Mouse (Mus musculus) stomach, postnatal 0 days (tissue): ENCODE measurements around the gene Ldlrad3. TPM values are rescaled to one million over a fixed set of nuclear protein-coding genes. Genes with fewer than 3 reads are reported as not detected.
A peak's percentile ranks its signal among the peaks of the same experiment; 100 is the strongest.

Experiments
- ATAC-seq: fragments of 200-750 bp; cut with Nextera tagmentation; 2 replicates; pipeline ENCODE4 v1.8.0; 2017; ENCODE audit not compliant: low FRiP score, low TSS enrichment
- DNase-seq: peaks from one replicate; pipeline ENCODE4 v3.0.0-alpha.2; 2016; ENCODE audit warnings: low spot score
- H3K27ac ChIP-seq: fragments of 300-500 bp; sonication (generic); replicated peaks from 2 replicates; pipeline ENCODE4 v1.5.1; 2014; ENCODE audit warnings: mild to moderate bottlenecking, control low read depth
- H3K27me3 ChIP-seq: fragments of 300-500 bp; sonication (generic); 2 replicates; pipeline ENCODE4 v1.6.1; 2014; ENCODE audit warnings: low read length; ENCODE audit not compliant: control insufficient read depth, insufficient read depth
- H3K36me3 ChIP-seq: fragments of 300-500 bp; sonication (generic); 2 replicates; pipeline ENCODE4 v1.6.1; 2014; ENCODE audit warnings: low read length, mixed read lengths; ENCODE audit not compliant: control insufficient read depth, insufficient read depth
- H3K4me1 ChIP-seq: fragments of 300-500 bp; sonication (generic); replicated peaks from 2 replicates; pipeline ENCODE4 v1.6.1; 2014; ENCODE audit warnings: antibody characterized with exemption; ENCODE audit not compliant: control insufficient read depth, insufficient read depth
- H3K4me2 ChIP-seq: fragments of 300-500 bp; sonication (generic); replicated peaks from 2 replicates; pipeline ENCODE4 v1.6.1; 2014; ENCODE audit warnings: low read depth, mild to moderate bottlenecking, control low read depth, moderate library complexity
- H3K4me3 ChIP-seq: fragments of 300-500 bp; sonication (generic); 2 replicates; pipeline ENCODE4 v1.5.1; 2014; ENCODE audit warnings: low read depth, low read length, control low read depth
- H3K9ac ChIP-seq: fragments of 300-500 bp; sonication (generic); 2 replicates; pipeline ENCODE4 v1.6.1; 2014; ENCODE audit warnings: mild to moderate bottlenecking, low read length, control low read depth, mixed read lengths
- H3K9me3 ChIP-seq: fragments of 300-500 bp; sonication (generic); 2 replicates; pipeline ENCODE4 v1.6.1; 2016; ENCODE audit warnings: low read length; ENCODE audit not compliant: control insufficient read depth
- CTCF ChIP-seq: IDR thresholded peaks from 2 replicates; pipeline ENCODE4 v1.5.1; 2016; ENCODE audit warnings: antibody characterized with exemption, low read depth, mild to moderate bottlenecking, moderate library complexity
- EP300 ChIP-seq: optimal IDR thresholded peaks from 2 replicates; pipeline ENCODE3; 2016; ENCODE audit warnings: antibody characterized with exemption
- WGBS: fragments of 180-500 bp; shearing (Covaris S2); extraction: QIAGEN DNeasy Blood & Tissue Kit; methylation state at CpG from one replicate; pipeline ENCODE4 v1.1.7; 2014; 5-methylcytosine and 5-hydroxymethylcytosine counted together
- polyA plus RNA-seq: library from polyadenylated mRNA; unstranded; fragments of >200 nt; fragmentation: Nextera tagmentation; extraction: Ambion mirVana; gene quantifications from 2 replicates; pipeline ENCODE4 v1.2.1, GENCODE M21; 2015

Ldlrad3 gene
- polyA plus RNA-seq, 1 experiment from 2014 or later: 20.5 TPM

DNA sequence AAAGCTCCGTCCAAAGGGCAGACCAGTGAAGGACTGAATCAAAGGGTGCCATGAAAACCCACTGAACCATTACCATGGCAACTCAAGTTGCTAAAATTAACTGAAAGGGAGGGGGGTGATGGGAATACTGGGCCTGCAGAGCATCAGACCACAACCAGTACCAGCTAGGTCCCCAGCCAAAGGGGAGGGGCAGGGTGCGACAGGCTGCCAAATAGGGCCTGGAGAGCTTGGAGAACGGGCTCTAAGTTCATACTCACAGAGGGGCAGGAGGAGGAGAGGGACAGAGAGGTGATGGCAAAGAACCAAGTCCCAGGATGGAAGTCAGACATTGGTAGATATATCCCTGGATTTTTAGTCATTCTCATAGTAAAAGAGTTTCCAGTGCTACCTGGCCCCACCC lies 222.8 kb downstream of the Ldlrad3 start:
- Histone ChIP-seq H3K9ac (no peak overlapping the region), H3K27me3 (no peaks in the 10 kb centered on the region), H3K9me3 (no peaks in the 10 kb centered on the region), H3K4me1 (peaks cover 5% of the 10 kb centered on the region; the same call in 1 of the 2 replicates), H3K4me2 (no peak overlapping the region), H3K4me3 (no peak overlapping the region), H3K27ac (no peak overlapping the region), H3K36me3 (no peaks in the 10 kb centered on the region)
- TF ChIP-seq CTCF (no peak), EP300 (no peak)
- WGBS: 74% methylated on average over 3 of the region's 3 CpGs
- DNase-seq: peak; percentile 13
- no peak for ATAC-seq

DNA sequence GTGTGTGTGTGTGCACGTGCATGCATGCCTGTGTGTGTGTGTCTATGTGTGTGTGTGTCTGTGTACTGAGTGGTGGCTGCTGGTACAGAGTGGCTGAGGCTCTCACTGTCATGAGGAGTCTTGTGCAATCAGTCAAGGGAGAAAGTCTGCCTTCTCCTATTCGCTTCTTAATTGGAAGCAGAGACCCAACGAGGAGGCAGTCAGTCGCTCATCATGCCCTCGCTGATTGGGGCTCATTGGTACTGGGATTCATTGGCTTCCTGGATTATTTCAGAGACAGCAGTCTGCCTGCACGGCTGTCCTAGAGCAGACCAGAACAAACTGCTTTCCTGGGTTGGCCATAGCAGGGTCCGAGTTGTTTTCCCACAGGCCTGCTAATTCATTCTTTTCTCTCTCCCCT lies 223.8 kb downstream of the Ldlrad3 start:
- no peaks in the 10 kb centered on the region for H3K27me3 ChIP-seq
- H3K4me2 ChIP-seq: no peak overlapping the region
- peaks cover 2% of the 10 kb centered on the region; the same call in 1 of the 2 replicates for H3K4me1 ChIP-seq
- no peak overlapping the region for H3K27ac ChIP-seq
- TF ChIP-seq EP300 (no peak), CTCF (no peak)
- H3K9ac ChIP-seq: no peak overlapping the region
- H3K4me3 ChIP-seq: no peak overlapping the region
- ATAC-seq: no peak
- H3K36me3 ChIP-seq: no peaks in the 10 kb centered on the region
- no peaks in the 10 kb centered on the region for H3K9me3 ChIP-seq
- DNase-seq: no peak
- WGBS: 80% methylated on average over 7 of the region's 7 CpGs

DNA sequence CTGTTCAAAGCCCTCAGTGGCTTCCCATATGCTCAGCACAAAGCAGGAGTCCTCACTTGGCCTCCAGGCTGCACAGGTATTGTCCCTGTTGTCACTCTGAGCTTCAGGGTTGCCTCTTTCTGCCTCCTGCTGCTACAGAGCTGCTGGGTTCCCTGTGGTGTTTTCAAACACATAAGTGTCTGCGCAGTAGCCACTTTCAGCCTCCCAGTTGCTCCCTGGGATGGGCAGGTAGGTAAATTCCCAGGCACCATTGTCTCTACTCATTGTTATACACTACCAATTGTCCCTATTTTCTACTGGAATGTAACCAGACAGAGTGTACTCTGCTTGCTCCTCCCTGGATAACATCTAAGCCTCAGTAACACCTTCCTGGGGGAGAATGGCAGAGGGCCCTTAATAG lies 224.8 kb downstream of the Ldlrad3 start:
- H3K4me3 ChIP-seq: no peak overlapping the region
- H3K27ac ChIP-seq: no peak overlapping the region
- peak; percentile 10 for DNase-seq
- no peaks in the 10 kb centered on the region for H3K36me3 ChIP-seq
- TF ChIP-seq EP300 (no peak), CTCF (no peak)
- H3K4me2 ChIP-seq: no peak overlapping the region
- no peak for ATAC-seq
- no peak overlapping the region for H3K9ac ChIP-seq
- 85% methylated on average over 1 of the region's 1 CpGs for WGBS
- no peaks in the 10 kb centered on the region for H3K4me1 ChIP-seq
- no peaks in the 10 kb centered on the region for H3K27me3 ChIP-seq
- no peaks in the 10 kb centered on the region for H3K9me3 ChIP-seq

DNA sequence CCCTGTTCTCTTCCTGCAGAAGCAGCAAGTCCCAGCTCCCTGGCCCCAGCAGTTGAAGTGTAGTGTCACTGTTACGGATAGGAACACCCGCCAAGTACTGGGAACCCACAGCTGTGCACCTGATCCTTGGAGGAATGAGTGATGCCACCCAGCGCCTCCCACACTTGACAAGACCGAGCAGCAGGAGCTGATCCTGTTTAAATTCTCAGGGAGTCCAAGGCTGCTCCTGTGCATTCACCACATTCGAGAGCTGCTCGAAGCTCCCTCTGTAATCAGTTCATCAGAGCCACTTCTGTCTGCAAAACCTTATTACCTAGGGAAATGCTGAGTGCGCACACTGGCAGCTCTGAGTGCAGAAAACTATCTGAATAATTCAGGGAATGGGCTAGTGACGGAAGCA lies 225.5 kb downstream of the Ldlrad3 start:
- 76% methylated on average over 8 of the region's 8 CpGs for WGBS
- DNase-seq (peak; percentile 13), ATAC-seq (no peak)
- Histone ChIP-seq H3K27me3 (no peaks in the 10 kb centered on the region), H3K4me3 (no peak overlapping the region), H3K36me3 (no peaks in the 10 kb centered on the region), H3K4me2 (no peak overlapping the region), H3K27ac (no peak overlapping the region), H3K9ac (no peak overlapping the region), H3K9me3 (no peaks in the 10 kb centered on the region), H3K4me1 (no peaks in the 10 kb centered on the region)
- no peak for TF ChIP-seq CTCF
- TF ChIP-seq EP300: no peak

DNA sequence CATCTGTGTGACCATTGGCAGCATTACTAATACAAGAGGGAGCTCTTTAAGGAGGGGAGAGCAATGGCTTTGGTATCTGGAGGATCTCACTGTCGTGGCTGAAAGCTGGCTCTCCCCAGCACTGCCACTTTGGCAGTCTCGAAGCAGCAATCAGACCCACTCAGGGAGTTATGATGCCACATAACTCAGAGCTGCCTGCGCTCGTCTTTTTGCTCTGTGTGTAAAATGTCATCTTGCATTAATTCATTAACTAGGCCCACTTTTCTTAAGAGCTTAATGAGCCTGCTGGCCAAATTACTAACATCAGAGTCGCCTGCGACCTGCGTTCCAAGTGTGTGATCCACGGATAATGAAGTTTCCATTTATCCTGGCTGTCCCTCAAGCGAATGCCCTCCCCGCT lies 230.1 kb downstream of the Ldlrad3 start:
- H3K27ac ChIP-seq: no peak overlapping the region
- H3K9me3 ChIP-seq: no peaks in the 10 kb centered on the region
- no peaks in the 10 kb centered on the region for H3K4me1 ChIP-seq
- H3K4me3 ChIP-seq: no peak overlapping the region
- no peak for ATAC-seq
- WGBS: 69% methylated on average over 10 of the region's 10 CpGs
- peaks cover 3% of the 10 kb centered on the region; the same call in 1 of the 2 replicates for H3K36me3 ChIP-seq
- no peak overlapping the region for H3K4me2 ChIP-seq
- TF ChIP-seq CTCF (no peak), EP300 (no peak)
- peak; percentile 11 for DNase-seq
- H3K27me3 ChIP-seq: no peaks in the 10 kb centered on the region
- no peak overlapping the region for H3K9ac ChIP-seq

DNA sequence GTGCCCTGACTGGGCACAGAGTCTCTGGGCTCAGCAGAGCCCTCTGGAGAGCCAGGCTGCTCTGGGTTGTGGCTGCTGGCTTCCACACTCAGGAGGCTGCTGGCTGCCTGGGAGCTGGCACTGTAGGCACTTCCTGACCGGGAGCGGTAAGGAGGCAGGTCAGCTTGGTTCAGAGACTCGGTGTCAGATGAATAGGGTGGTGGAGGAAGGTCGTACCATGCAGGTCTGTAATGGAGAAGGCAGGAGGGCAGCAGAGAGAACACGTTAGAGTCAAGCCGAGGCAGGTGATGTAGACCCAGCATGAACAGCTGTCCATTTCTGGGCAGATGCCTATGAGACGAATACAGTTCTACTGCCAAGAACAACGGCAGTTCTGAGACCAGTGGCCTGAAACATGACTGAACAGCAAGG lies 233.2 kb downstream of the Ldlrad3 start:
- Histone ChIP-seq H3K27me3 (no peaks in the 10 kb centered on the region), H3K36me3 (peaks cover 3% of the 10 kb centered on the region; the same call in 1 of the 2 replicates), H3K27ac (no peak overlapping the region), H3K9me3 (no peaks in the 10 kb centered on the region), H3K4me1 (no peaks in the 10 kb centered on the region), H3K4me2 (no peak overlapping the region), H3K4me3 (no peak overlapping the region), H3K9ac (no peak overlapping the region)
- no peak for TF ChIP-seq CTCF
- no peak for TF ChIP-seq EP300
- WGBS: 91% methylated on average over 8 of the region's 8 CpGs
- DNase-seq (no peak), ATAC-seq (no peak)
